Mouse (Mus musculus): ENCODE results near the gene Mmp28.

Mmp28 gene

DNA sequence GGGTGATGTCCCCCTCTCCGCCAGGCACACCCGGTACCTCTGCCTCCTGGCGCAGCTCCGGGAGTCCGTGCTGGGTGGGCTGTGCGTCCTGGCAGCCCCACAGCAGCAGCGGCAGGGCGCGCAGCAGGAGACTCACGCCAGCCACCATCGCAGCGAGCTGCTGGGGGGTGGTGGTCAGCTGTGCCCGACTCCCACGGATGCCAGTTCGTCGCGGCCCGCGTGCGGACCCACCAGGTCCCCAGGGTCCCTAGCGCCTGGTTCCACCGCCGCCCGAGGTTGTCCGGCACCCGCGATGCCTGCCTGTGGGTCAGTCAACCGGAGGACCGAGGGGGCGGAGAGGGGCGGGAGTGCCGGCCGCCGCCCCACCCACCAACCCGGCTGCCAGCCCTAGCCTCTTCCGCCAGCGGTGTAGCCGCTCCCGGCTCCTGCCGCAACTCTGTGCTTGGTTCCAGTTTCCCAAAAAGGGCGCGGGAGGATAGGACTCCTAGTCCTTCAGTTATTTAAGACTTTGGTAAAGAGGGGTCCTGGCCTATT is at the start of gene Mmp28:
Gene Mmp28 (minus strand): TSS at position 361 of the 534 bp plus-strand sequence.
- DNase-seq (ENCODE audit: low read depth, low spot score) = peak; percentile 9

DNA sequence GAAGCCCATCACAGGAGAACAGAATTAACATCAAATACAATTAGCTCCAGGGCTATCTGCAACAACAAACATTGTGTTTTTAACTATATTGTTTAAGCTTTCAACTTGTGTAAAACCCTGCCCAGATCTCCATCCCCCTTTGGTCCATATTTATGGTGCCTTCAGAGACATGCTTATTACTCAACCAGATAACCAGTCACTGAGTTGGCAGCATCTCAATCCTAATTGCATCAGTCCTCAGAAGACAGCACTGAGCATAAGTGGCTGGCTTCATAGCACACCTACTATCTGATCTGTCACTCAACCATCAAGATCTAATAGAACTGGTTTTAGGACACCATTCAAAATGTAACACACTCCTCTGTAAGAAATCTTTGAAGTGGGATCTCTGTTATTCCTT is 46.6 kb upstream of the Mmp28 start:
- no peak for DNase-seq (ENCODE audit: low read depth, low spot score)

DNA sequence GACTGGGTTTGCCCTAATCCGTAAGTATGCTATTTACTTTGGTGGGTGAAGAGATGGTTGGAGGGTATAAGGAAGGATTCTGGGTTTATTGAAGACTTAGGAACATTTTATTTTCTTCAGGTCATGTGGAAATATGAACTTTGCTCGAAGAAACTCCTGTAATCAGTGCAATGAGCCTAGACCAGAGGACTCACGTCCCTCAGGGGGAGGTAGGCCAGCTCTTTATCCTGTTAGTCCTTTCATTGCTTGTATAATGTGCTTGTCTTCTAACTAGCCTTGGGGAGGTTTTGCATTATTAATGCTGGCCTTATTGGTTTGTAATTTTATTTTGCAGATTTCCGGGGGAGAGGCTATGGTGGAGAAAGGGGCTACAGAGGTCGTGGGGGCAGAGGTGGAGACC is 41.4 kb upstream of the Mmp28 start:
- no peak for DNase-seq (ENCODE audit: low read depth, low spot score)

- no peak for DNase-seq (ENCODE audit: low read depth, low spot score)
These were observed 32.7 kb upstream of the Mmp28 start for GRCm38 (mm10) chr11:83495571-83495970.

DNA sequence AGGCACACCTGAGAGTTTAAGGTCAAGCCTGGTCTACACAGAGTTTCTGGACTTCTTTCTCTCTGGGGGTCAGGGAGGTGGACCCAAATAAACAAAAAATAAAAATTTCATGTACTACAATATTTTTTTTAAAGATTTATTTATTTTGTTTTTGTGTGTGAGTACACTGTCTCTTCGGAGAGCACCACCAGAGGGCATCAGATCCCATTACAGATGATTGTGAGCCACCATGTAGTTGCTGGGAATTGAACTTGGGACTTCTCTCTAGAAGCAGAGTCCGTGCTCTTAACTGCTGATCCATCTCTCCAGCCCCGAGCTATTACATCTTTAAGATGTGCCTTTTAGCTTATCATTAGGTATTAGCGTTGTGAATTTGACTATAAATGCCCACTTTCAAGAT is 28.6 kb upstream of the Mmp28 start:
- peak; percentile 6 for DNase-seq (ENCODE audit: low read depth, low spot score)

DNA sequence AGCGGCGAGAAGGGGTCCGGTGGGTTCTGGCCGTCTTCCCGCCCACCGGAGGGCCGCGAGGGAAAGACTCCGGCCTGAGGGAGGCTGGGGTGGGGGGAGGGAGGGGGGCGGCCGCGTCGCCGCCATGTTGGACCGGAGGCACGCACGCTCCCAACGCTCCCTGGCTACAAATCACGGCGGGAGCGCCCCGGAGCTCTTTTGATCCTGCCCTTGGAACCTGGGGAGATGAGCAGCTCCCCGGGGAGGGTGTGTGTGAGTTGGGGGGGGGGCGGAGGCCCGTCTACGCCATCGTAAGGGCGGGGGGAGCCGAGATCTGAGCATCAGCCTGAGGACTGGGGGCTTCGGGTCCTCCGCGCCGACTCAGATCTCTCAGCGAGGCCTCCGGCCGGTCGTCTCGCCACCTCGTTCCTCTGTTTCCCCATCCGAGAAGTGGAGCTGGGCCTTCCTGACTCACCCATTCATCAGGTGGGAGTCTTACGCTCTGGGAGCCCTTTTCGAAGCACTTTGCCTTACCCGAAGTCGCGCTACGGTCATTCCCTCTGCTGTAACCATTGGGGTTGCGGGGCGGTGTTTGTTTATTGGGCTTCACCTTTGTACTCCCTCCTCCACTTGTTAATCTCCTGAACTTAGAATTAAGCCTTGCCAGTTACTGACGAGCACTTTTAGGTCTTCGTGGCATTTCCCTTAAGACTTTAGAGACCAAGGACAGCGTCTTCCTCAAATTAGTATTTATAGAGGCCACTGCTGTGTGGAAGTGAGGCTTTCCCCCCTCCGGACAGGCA is 10.6 kb upstream of the Mmp28 start:
- no peak for DNase-seq (ENCODE audit: low read depth, low spot score)

- peak; percentile 100 for DNase-seq (ENCODE audit: low read depth, low spot score)
These were observed 9.7 kb upstream of the Mmp28 start, which contains the start of gene Taf15 for GRCm38 (mm10) chr11:83472324-83473234. Gene Taf15 (plus strand): TSS chr11:83473086.

DNA sequence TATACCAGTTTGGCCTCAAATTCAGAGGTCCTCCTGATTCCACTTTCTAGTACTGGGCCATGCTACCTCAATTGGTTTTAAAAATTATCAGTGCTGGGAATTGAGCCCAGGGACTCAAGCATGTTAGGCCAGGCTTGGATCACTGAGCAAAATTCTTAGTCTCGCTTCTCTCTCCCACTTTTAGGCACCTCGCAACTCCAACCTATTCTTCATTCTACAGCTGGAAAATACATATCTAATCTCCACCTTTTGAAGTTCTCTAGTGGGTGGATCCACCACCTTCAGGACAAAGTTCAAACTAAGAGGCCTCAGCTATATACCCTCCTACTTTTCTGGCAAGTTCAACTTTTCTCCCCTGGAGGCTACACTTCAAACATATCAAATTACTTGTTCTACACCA is 8.9 kb upstream of the Mmp28 start:
- DNase-seq (ENCODE audit: low read depth, low spot score) = peak; percentile 13

DNA sequence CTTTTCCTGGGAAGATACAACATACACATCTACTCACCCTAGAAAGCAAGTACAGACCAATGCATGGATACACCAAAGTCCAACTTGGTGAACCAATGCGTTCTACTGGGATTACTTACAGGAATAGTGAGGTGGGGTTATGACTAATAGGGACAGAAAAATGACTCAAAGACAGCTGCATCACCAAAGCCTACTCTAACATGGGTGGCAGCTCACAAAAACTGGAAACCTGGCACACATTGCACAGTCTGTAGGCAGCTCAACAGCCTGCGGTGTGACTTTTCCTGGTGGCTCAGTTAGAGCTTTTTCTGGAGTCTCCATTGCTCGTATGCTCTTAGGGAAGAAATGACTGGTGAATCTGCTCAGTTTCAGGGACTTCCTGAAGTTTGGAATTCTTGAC is 5.9 kb upstream of the Mmp28 start:
- no peak for DNase-seq (ENCODE audit: low read depth, low spot score)

GRCm38 (mm10) chr11:83467120-83467652 is 4.3 kb upstream of the Mmp28 start:
- DNase-seq (ENCODE audit: low read depth, low spot score) = no peak

DNA sequence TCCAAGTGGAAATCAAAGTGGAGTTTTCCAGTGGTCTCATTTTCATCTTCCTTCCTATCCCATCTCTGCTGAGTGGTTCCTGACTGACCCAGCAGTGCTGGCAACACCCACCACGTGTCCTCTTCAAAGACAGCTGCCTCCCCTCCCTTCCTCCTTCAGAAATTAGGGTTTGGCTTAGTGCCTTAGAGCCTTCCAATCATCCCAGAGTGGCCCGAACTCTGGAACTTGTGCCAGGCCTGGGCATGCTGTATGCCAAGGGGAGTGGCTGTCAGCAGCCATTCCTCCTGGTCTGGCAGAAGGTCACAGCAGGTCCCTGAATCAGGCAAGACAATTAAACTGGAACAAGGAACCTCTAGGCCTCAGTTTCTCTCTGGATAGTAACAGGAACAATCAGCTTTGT is 3.1 kb upstream of the Mmp28 start:
- DNase-seq (ENCODE audit: low read depth, low spot score) = no peak

DNA sequence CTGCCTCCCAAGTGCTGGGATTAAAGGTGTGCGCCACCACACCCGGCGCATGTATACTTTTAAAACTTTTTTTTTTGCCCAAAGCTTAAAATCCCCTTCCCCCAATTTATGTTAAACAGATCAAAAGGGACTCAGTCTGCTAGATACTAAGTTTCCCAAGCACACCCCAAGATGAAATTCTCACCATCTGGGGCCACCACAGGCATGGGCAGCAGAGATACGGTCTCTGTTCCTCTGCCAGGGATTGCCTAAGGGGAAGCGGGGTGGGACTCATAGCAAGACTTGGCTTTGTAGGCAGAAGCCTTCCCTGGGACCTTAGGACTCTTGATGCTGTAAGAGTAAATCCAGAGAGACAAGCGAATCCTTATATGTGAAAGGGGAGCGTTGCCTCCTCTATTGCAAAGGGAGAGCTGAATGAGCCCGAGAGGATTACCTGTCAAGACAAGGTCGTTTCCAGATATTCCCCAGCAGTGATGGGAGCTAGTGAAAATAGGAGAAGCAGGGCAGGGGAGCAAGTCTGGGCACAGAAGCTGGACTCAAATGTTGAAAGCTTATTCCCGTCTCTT is 1.3 kb downstream of the Mmp28 start:
- DNase-seq (ENCODE audit: low read depth, low spot score) = no peak

GRCm38 (mm10) chr11:83457912-83458601 is 4.8 kb downstream of the Mmp28 start:
- DNase-seq (ENCODE audit: low read depth, low spot score) = no peak

DNA sequence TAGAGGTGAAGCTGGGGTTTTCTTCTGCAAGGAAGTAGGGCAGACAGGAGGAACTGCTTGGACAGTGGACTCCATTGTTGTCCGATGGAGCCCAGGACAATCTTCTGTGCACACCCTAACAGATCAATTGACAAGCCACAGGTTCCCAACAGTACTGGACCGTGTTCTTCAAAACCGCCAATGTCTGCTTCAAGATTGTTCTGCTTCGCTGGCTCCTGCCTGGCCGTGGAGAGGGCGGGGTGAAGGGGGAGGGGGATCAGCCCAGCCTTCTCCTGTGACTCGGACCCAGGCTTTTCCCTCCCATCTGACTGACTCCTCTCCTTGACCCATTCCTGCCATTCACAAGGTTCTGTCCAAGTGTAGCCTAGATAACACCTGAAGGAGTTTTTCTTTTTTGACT is 5.6 kb downstream of the Mmp28 start:
- no peak for DNase-seq (ENCODE audit: low read depth, low spot score)

GRCm38 (mm10) chr11:83455608-83456007 is 7.3 kb downstream of the Mmp28 start:
- DNase-seq (ENCODE audit: low read depth, low spot score) = no peak

DNA sequence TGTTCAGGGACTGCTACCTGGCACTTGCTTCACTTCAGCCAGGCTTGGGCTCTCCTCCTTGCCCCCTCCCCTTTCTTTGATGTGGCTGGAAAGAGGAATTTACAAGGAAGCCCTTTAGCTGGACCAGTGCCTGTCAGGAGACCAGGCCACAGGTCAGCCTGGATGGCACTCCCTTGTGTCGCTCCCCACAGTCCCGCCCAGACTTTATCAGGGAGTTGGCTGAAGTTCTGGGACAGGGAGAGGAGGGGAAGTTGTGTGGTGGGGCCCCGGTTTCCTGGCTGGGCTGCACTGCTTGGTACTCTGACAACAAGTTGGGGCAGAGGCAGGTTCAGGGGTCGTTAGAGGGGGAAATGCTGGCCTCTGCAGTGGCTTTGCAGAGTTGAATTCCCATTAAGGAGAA is 8.3 kb downstream of the Mmp28 start:
- DNase-seq (ENCODE audit: low read depth, low spot score) = no peak

DNA sequence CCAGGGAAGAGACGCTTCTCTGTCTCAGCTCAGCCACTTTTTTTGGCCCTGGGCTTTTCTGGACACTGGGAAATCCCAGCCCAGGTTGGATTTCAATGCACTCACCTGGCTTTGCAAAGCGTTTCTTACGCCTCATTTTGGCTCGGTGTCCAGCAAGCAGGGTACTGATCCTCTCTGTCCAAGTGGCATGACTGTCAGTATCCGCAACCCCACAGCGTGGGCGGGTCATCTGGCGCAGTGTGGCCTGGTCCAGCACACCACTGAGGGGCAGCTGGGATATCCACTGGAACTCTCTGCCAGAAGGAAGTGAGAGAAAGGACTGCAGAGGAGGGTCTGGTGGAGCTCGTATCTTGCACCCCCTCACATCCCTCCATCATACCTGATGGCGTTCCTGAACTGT is 11.6 kb downstream of the Mmp28 start:
- DNase-seq (ENCODE audit: low read depth, low spot score) = no peak

GRCm38 (mm10) chr11:83450550-83450949 is 12.3 kb downstream of the Mmp28 start:
- DNase-seq (ENCODE audit: low read depth, low spot score) = no peak

GRCm38 (mm10) chr11:83449298-83449697 is 13.6 kb downstream of the Mmp28 start:
- DNase-seq (ENCODE audit: low read depth, low spot score) = no peak

DNA sequence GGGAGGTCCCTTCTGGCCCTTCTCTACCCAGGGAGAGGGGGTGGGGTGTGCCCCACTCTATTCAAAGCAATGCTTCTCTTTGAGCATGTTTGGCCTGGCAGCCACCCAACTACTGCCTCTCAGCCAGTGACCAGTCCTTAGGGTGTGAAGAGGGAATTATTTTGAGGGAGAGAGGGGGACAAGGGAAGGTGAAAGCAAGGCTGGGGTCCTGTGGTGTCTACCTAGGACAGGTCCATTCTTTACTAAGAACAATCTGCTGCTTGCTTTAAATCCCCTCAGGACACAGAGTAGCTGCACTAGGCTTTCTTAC is 14.0 kb downstream of the Mmp28 start:
- DNase-seq (ENCODE audit: low read depth, low spot score) = no peak
